Mouse (Mus musculus): ENCODE data around the gene Zfp260. TPM values are rescaled to one million over a fixed set of nuclear protein-coding genes. Genes with fewer than 3 reads are reported as not detected.
"Not testable (repeated sequence)": the region's sequence is repeated elsewhere in the genome, so short reads cannot be mapped to it uniquely, and the experiment has no call there.

Zfp260 gene
- total RNA-seq, 2 experiments from 2014 or later = 65.6 to 70.4 TPM

DNA sequence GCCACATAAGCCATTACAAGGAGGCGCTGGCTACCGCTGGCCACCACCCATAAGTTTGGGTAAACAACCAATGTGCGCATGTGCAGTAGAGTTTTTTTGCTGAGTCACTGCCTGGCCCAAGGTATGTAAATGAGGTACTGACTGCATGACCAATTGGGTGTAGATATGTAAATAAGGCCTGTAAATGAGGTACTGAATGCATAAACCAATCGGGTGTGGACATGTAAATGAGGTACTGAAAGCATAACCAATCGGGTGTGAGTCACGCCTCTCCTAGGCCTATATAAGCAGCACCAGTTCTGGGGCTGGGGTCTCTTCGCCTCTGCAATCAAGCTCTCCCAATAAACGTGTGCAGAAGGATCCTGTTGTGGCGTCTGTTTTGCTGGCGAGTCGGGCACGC lies 23.4 kb downstream of the Zfp260 start:
- intact Hi-C loops (cut with DNase I); DNase-seq (ENCODE audit: low spot score in 2 of 2): not testable (repeated sequence)

DNA sequence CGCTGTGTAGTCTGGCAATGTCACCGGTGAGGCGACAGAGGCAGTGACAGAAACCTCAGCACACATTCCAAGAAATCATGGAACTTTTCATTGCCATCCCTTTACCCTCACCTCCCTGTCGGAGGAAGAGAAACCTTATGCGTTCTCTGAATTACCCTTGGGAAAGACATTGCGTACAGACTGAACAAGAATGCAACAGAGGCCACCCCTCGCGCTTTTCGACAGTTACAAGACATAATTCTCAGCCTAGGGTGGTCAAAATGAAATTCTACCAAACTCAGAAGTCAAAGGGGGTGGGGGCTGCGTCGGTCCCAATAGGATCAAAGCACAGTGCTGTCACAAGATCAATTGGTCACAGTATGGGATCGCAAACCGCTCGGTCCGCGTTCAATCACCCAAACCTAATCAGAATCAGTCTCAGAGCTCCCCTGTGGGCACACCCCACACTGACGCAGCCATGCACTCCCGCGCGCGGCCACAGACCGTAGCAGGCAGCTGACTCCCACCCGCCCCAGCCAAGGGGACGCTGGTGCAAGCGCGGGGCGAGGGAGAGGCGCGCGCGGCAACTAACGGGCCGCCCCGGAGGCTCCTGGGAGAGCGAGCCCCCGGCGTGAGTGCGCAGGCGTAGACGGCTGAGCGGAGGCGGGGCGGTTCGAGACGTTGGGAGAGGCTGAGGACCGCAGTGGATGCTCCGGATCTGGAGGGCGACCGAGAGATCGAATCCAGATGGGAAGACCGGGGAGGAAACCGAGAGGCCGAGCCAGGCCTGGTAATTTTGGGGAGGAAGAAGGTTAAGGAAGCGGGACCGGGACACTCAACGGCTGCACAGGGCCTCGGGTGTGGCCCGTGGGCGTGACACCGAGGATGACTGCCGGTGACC lies 27.0 kb downstream of the Zfp260 start, which contains the start of gene Zfp382:
TSS of gene Zfp382 (plus strand) at position 635 of the 880 bp plus-strand sequence.
- DNase-seq (ENCODE audit: low spot score in 2 of 2) = peak; percentile 91 to 92
- intact Hi-C loops (cut with DNase I) = loop anchor here (2.0 kb wide), 1 partner anchor 23 kb away; no protein-coding TSS in a partner anchor

DNA sequence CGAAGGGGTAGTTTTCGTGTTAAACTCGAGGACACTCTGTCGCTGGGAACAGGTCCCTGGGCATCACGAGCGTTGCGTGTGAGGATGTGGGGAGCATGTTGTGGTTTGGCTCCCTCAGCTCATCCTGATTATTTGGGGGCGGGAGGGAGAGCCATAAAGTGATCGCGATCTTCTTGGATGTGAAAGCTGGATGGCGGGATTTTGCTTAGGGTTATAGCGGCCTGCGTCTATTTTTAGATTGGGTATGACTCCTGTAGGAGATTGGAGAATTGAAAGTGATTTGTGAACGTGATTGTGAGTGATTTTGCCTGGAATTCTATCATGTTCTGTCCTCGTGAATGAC lies 27.6 kb downstream of the Zfp260 start:
- no peak for DNase-seq (ENCODE audit: low spot score in 2 of 2)
- intact Hi-C loops (cut with DNase I) = no loop called here

GRCm38 (mm10) chr7:30129900-30130299 lies 35.3 kb downstream of the Zfp260 start:
- DNase-seq (ENCODE audit: low spot score in 2 of 2) = no peak
- intact Hi-C loops (cut with DNase I) = no loop called here

GRCm38 (mm10) chr7:30132396-30132795 lies 37.8 kb downstream of the Zfp260 start:
- intact Hi-C loops (cut with DNase I) = no loop called here
- no peak for DNase-seq (ENCODE audit: low spot score in 2 of 2)

DNA sequence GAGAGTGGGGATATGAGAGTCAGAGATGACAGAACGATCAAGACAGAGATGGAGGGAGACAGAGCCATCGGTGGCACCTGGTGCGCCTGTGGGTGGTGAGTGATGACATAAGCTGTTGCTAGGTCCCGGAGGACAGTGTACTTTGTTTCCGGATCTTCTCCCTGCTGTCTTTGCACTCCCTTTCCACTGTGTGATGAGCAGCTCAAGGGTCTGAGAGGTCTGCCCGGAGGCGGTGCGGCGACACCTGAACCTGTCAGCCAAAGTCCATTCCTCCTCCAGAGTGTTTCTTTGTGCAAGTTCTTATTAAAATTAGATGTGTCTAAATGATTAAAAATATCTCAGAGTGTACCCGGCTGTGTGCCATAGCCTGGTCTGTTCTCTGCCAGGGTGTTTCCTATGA lies 42.2 kb downstream of the Zfp260 start:
- intact Hi-C loops (cut with DNase I) = no loop called here
- DNase-seq (ENCODE audit: low spot score in 2 of 2) = peak in 1 of 2 experiments; percentile 15

DNA sequence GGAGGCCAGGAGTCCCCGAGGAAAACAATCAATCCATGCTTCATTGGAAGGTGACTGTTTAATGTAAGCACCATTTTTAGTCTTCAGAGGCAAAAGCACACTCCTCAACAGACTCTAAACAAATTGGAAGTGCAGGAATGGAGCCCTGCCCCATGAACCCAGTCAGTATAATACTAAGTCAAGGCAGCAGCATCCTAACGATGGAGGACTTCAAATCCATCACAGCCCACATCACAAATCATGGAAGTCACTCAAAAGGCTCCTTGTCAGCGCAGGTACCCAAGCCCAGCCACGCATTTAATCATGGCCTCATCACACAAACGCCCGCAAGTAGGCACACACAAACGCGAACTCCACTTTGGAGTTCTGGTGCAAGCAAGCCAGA lies 48.6 kb downstream of the Zfp260 start:
- intact Hi-C loops (cut with DNase I) = no loop called here
- no peak for DNase-seq (ENCODE audit: low spot score in 2 of 2)

- DNase-seq (ENCODE audit: low spot score in 2 of 2) = peak; percentile 69 to 71
- intact Hi-C loops (cut with DNase I) = no loop called here
These were observed 49.1 kb downstream of the Zfp260 start for GRCm38 (mm10) chr7:30143555-30144209.

- intact Hi-C loops (cut with DNase I) = no loop called here
- no peak for DNase-seq (ENCODE audit: low spot score in 2 of 2)
These were observed 52.4 kb downstream of the Zfp260 start for GRCm38 (mm10) chr7:30147011-30147410.

- intact Hi-C loops (cut with DNase I) = no loop called here
- no peak for DNase-seq (ENCODE audit: low spot score in 2 of 2)
These were observed 59.5 kb downstream of the Zfp260 start for GRCm38 (mm10) chr7:30154040-30154439.

GRCm38 (mm10) chr7:30155507-30155906 lies 60.9 kb downstream of the Zfp260 start:
- intact Hi-C loops (cut with DNase I) = no loop called here
- no peak for DNase-seq (ENCODE audit: low spot score in 2 of 2)

Small RNA genes lying within 50 kb of the gene (microRNA-seq; reads per million reads assigned to microRNA genes)
- not detected for gene Gm23368

Other genes with a start within 250 kb of the Zfp260 start
- gene Zfp940, start 241.1 kb upstream of the Zfp260 start, total RNA-seq (2021) = 10 to 100 TPM; 17.3 to 17.8 TPM
- gene Zfp420, start 234.8 kb upstream of the Zfp260 start, total RNA-seq (2021) = 10 to 100 TPM; 13.4 to 13.6 TPM
- gene Zfp27, start 188.2 kb upstream of the Zfp260 start, total RNA-seq (2021) = 10 to 100 TPM; 20.5 to 23.2 TPM
- gene Zfp383, start 186.6 kb upstream of the Zfp260 start, total RNA-seq (2021) = 1 to 10 TPM; 9.0 to 9.7 TPM
- 10 to 100 TPM; 18.0 to 19.1 TPM for gene Zfp74, start 140.7 kb upstream of the Zfp260 start, total RNA-seq (2021)
- 1 to 10 TPM; 3.2 to 5.3 TPM for gene Zfp568, start 110.8 kb upstream of the Zfp260 start, total RNA-seq (2021)
- 1 to 10 TPM; 7.7 to 8.5 TPM for gene Zfp14, start 43.4 kb upstream of the Zfp260 start, total RNA-seq (2021)
- 1 to 10 TPM; 3.4 to 4.5 TPM for gene Zfp82, start 21.9 kb upstream of the Zfp260 start, total RNA-seq (2021)
- 1 to 10 TPM in 1 of 2 experiments, not detected in 1; 1.1 TPM for gene Gm26920, start 4.4 kb upstream of the Zfp260 start, total RNA-seq (2021)
- 1 to 10 TPM; 7.5 to 7.6 TPM for gene Zfp566, start 4.2 kb upstream of the Zfp260 start, total RNA-seq (2021)
- gene Zfp382, start 27.2 kb downstream of the Zfp260 start, total RNA-seq (2021) = 10 to 100 TPM; 29.9 to 38.4 TPM
- 10 to 100 TPM; 40.5 to 48.3 TPM for gene Zfp146, start 75.0 kb downstream of the Zfp260 start, total RNA-seq (2021)
- gene Cox7a1, start 89.4 kb downstream of the Zfp260 start, total RNA-seq (2021) = 1 to 10 TPM; 5.8 to 6.0 TPM
- 100 to 1,000 TPM; 175 to 181 TPM for gene Capns1, start 104.0 kb downstream of the Zfp260 start, total RNA-seq (2021)
- 10 to 100 TPM; 45.6 to 53.4 TPM for gene Polr2i, start 137.2 kb downstream of the Zfp260 start, total RNA-seq (2021)
- gene Tbcb, start 137.5 kb downstream of the Zfp260 start, total RNA-seq (2021) = 100 to 1,000 TPM; 135 to 142 TPM
- not detected for gene Ovol3, start 140.9 kb downstream of the Zfp260 start, total RNA-seq (2021)
- gene Thap8, start 185.3 kb downstream of the Zfp260 start, total RNA-seq (2021) = under 1 TPM; 0.32 to 0.41 TPM
- gene Wdr62, start 185.6 kb downstream of the Zfp260 start, total RNA-seq (2021) = 1 to 10 TPM; 1.0 to 1.1 TPM
- 100 to 1,000 TPM; 491 to 494 TPM for gene Clip3, start 197.0 kb downstream of the Zfp260 start, total RNA-seq (2021)
- 10 to 100 TPM; 58.7 to 65.2 TPM for gene Alkbh6, start 213.9 kb downstream of the Zfp260 start, total RNA-seq (2021)
- gene Syne4, start 220.0 kb downstream of the Zfp260 start, total RNA-seq (2021) = 1 to 10 TPM; 6.4 to 9.1 TPM
- gene E130208F15Rik, start 227.0 kb downstream of the Zfp260 start, total RNA-seq (2021) = under 1 TPM; 0.52 to 0.54 TPM
- gene Sdhaf1, start 229.1 kb downstream of the Zfp260 start, total RNA-seq (2021) = 1 to 10 TPM; 7.5 to 9.4 TPM

Data from left cerebral cortex, postnatal 36 days (tissue).